Mouse (Mus musculus): Measurements from ENCODE around the gene Dctn3.

GRCm38 (mm10) chr4:41677006-41677629 lies 45.9 kb downstream of the Dctn3 start:
- TF ChIP-seq CTCF (IDR thresholded peaks at IDR 0.05; ENCODE audit: control insufficient read depth, insufficient read depth, low read length) (no peak), POLR2A (IDR thresholded peaks at IDR 0.05; ENCODE audit: borderline replicate concordance, control insufficient read depth, low read depth, low read length) (no peak)

Measured in bone marrow, adult 2 months (tissue).